Mouse (Mus musculus) brain, embryonic 14.5 days (tissue): ENCODE data around the gene Rprd2. TPM values are rescaled to one million over a fixed set of nuclear protein-coding genes. Genes with fewer than 3 reads are reported as not detected.

Experiments
- DNase-seq: peaks from one replicate; pipeline ENCODE4 v3.0.0-alpha.2; 2011; ENCODE audit warnings: low read depth
- CTCF ChIP-seq: fragments of 200-500 bp; IDR thresholded peaks from 2 replicates; pipeline ENCODE4 v1.5.1; 2012; ENCODE audit warnings: inconsistent platforms, mild to moderate bottlenecking, moderate library complexity, borderline replicate concordance; ENCODE audit not compliant: insufficient read depth, insufficient read length; ENCODE audit errors: extremely low read depth
- POLR2A ChIP-seq: fragments of 200-500 bp; IDR thresholded peaks from 2 replicates; pipeline ENCODE4 v1.6.1; 2012; ENCODE audit warnings: mild to moderate bottlenecking, inconsistent platforms, borderline replicate concordance; ENCODE audit not compliant: poor library complexity, insufficient read depth, insufficient read length, severe bottlenecking; ENCODE audit errors: extremely low read depth
- polyA plus RNA-seq: library from polyadenylated mRNA; depleted of rRNA; stranded (reverse); fragments of >200 nt; gene quantifications from 2 replicates; pipeline ENCODE4 v1.2.3, GENCODE M21; 2012

The Rprd2 gene
- polyA plus RNA-seq, 1 experiment: 31.4 TPM

GRCm38 (mm10) chr3:95760656-95761055 is 58.0 kb downstream of the Rprd2 start:
- DNase-seq: no peak
- TF ChIP-seq POLR2A (no peak), CTCF (no peak)

GRCm38 (mm10) chr3:95760106-95760505 is 58.6 kb downstream of the Rprd2 start, which contains the start of gene Tars2:
TSS of gene Tars2 (minus strand) at chr3:95760206.
- no peak for DNase-seq
- TF ChIP-seq CTCF (no peak), POLR2A (no peak)

- no peak for DNase-seq
- no peak for TF ChIP-seq POLR2A
- no peak for TF ChIP-seq CTCF
Observed at GRCm38 (mm10) chr3:95758467-95759218, 60.0 kb downstream of the Rprd2 start.

GRCm38 (mm10) chr3:95756808-95757207 is 61.9 kb downstream of the Rprd2 start:
- no peak for DNase-seq
- no peak for TF ChIP-seq POLR2A
- no peak for TF ChIP-seq CTCF

GRCm38 (mm10) chr3:95754345-95755206 is 64.1 kb downstream of the Rprd2 start:
- peak; percentile 98 for DNase-seq

DNA sequence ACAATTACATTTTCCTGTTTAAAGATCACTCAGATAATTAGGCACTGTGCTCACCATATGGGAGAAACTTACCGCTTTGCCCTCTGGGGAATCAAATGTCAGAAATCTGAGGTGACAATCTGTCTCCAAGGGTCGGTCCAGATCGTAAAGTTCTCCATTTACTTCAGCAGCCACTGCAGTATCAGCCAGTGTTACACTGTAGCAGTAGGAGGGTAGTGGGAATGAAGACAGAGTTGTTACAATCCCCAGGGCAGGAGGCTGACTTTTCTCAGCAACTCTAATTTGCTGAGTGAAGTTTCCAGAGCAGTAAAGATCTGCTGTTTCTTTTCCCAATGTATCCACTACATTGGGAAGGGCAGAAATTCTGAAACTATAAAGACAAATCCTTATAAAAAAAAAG is 65.7 kb downstream of the Rprd2 start:
- no peak for DNase-seq
- TF ChIP-seq CTCF (no peak), POLR2A (no peak)

More at GRCm38 (mm10) chr3:95754345-95755206, 64.1 kb downstream of the Rprd2 start:
- peak; percentile 48; the same call in 1 of the 2 replicates for TF ChIP-seq POLR2A
- no peak for TF ChIP-seq CTCF

DNA sequence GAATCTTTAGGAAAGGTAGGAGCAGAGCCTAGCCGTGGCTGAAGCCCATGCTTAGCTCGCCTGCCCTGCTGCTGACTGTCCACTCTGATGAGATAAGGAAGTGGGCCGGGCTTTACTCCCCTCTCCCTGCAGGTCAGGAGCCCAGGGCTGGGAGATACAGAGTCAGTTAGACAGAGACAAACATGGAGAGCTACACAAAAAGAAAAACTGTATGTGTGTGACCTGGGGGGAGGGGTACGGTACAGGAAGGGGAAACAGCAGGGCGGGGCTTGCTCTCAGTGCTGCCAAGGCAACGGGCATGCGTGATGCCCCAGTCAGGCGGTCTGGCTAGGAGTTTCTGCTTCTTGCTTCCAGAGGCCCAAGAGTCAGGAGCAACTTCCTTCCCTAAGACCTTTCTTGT is 78.3 kb downstream of the Rprd2 start:
- no peak for TF ChIP-seq POLR2A
- no peak for TF ChIP-seq CTCF

GRCm38 (mm10) chr3:95739353-95740104 is 79.1 kb downstream of the Rprd2 start, which contains the start of gene Ecm1:
TSS of gene Ecm1 (minus strand) at chr3:95739569.
- TF ChIP-seq POLR2A (no peak), CTCF (no peak)
- DNase-seq: peak; percentile 5

More for the DNA sequence above, 78.3 kb downstream of the Rprd2 start:
- DNase-seq: no peak

DNA sequence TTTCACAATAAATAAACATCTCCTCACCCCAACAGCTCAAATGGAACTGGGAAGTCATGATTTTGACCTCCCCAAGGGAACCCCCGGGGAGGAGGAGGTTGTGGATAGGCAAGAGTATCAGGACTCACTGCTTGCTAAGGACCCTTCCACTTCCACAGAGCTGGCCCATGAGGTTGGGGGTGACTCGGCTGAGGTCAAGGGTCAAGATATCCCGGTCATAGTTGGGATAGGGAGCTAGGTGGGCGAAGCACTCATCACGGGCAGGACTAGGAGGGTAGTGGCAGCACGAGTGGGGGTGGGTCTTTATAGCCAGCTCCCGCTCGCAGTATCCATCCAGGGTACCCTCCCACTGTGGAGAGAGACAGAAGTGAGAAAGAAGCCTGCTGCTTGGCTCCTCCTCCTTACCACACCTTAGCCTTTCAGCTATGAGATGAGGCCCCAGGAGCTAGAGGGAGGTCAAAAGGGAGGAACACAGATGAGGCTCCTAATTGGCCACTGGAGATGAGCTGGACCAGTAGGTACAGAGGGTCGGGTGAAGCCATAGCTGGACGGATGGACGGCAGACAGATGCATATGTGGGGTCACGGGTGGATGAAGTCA is 83.5 kb downstream of the Rprd2 start:
- DNase-seq: no peak
- no peak for TF ChIP-seq POLR2A
- no peak for TF ChIP-seq CTCF

GRCm38 (mm10) chr3:95734092-95734702 is 84.5 kb downstream of the Rprd2 start:
- no peak for DNase-seq
- no peak for TF ChIP-seq POLR2A
- no peak for TF ChIP-seq CTCF

- DNase-seq: no peak
- TF ChIP-seq CTCF: no peak
- no peak for TF ChIP-seq POLR2A
Observed at GRCm38 (mm10) chr3:95732744-95733521, 85.7 kb downstream of the Rprd2 start.
